Mouse (Mus musculus) embryo, embryonic 11 days (tissue): Measurements from ENCODE around the gene Slc4a1.
A peak's percentile ranks its signal among the peaks of the same experiment; 100 is the strongest.
"Not testable (repeated sequence)": the region's sequence is repeated elsewhere in the genome, so short reads cannot be mapped to it uniquely, and the experiment has no call there.

Experiments used
- DNase-seq: peaks from one replicate; pipeline ENCODE4 v3.0.0-alpha.2; 2015

The Slc4a1 gene

GRCm38 (mm10) chr11:102398007-102398825 lies 32.2 kb upstream of the Slc4a1 start:
- DNase-seq, result no peak

GRCm38 (mm10) chr11:102396671-102397141 lies 30.7 kb upstream of the Slc4a1 start:
- no peak for DNase-seq

- DNase-seq, result no peak
Measured at GRCm38 (mm10) chr11:102396263-102396662, 30.3 kb upstream of the Slc4a1 start.

- DNase-seq, result peak; percentile 52
Measured at GRCm38 (mm10) chr11:102395250-102395649, 29.2 kb upstream of the Slc4a1 start.

GRCm38 (mm10) chr11:102394421-102395124 lies 28.6 kb upstream of the Slc4a1 start:
- DNase-seq, result no peak

GRCm38 (mm10) chr11:102393719-102394420 lies 27.9 kb upstream of the Slc4a1 start:
- no peak for DNase-seq

GRCm38 (mm10) chr11:102393238-102393634 lies 27.2 kb upstream of the Slc4a1 start, which contains the start of gene Rundc3a:
Rundc3a (plus strand) TSS chr11:102393403.
- peak; percentile 94 for DNase-seq

- DNase-seq, result no peak
Measured at GRCm38 (mm10) chr11:102392441-102393237, 26.6 kb upstream of the Slc4a1 start.

- not testable (repeated sequence) for DNase-seq
Measured at GRCm38 (mm10) chr11:102389436-102389835, 23.4 kb upstream of the Slc4a1 start.

GRCm38 (mm10) chr11:102386121-102386520 lies 20.1 kb upstream of the Slc4a1 start:
- no peak for DNase-seq

GRCm38 (mm10) chr11:102385075-102385474 lies 19.1 kb upstream of the Slc4a1 start:
- no peak for DNase-seq

GRCm38 (mm10) chr11:102384418-102384817 lies 18.4 kb upstream of the Slc4a1 start:
- no peak for DNase-seq

GRCm38 (mm10) chr11:102383365-102384136 lies 17.5 kb upstream of the Slc4a1 start:
- no peak for DNase-seq

- DNase-seq, result no peak
Measured at GRCm38 (mm10) chr11:102382794-102383193, 16.8 kb upstream of the Slc4a1 start.

- no peak for DNase-seq
Measured at GRCm38 (mm10) chr11:102381341-102382100, 15.5 kb upstream of the Slc4a1 start.

GRCm38 (mm10) chr11:102380091-102380490 lies 14.1 kb upstream of the Slc4a1 start:
- no peak for DNase-seq

GRCm38 (mm10) chr11:102377186-102377585 lies 11.2 kb upstream of the Slc4a1 start:
- DNase-seq, result no peak

- DNase-seq, result no peak
Measured at GRCm38 (mm10) chr11:102376196-102376835, 10.3 kb upstream of the Slc4a1 start.

- DNase-seq, result peak; percentile 72
Measured at GRCm38 (mm10) chr11:102375196-102376173, 9.5 kb upstream of the Slc4a1 start.
